Mouse (Mus musculus): ENCODE data around the gene Olfr304. TPM values are rescaled to one million over a fixed set of nuclear protein-coding genes. Genes with fewer than 3 reads are reported as not detected.
"Not testable (repeated sequence)": the region's sequence is repeated elsewhere in the genome, so short reads cannot be mapped to it uniquely, and the experiment has no call there.

Olfr304 gene
- polyA plus RNA-seq (2012; rRNA removed), result not detected in 2 replicates

- WGBS, result 56% methylated on average over 1 of the region's 1 CpGs
- no peak for DNase-seq (ENCODE audit: low read depth, low spot score)
Measured at GRCm38 (mm10) chr7:86386558-86386957, at the start of gene Olfr304. TSS of gene Olfr304 (minus strand) at chr7:86386658.

GRCm38 (mm10) chr7:86403546-86403945, 17.1 kb upstream of the Olfr304 start, which contains the start of gene Olfr301:
TSS of gene Olfr301 (plus strand) at chr7:86403846.
- DNase-seq (ENCODE audit: low read depth, low spot score), result no peak
- 77% methylated on average over 2 of the region's 2 CpGs for WGBS

GRCm38 (mm10) chr7:86397689-86398088, 11.2 kb upstream of the Olfr304 start, which contains the start of gene Olfr303:
TSS of gene Olfr303 (minus strand) at chr7:86397789.
- DNase-seq (ENCODE audit: low read depth, low spot score), result no peak

GRCm38 (mm10) chr7:86385769-86386168, 689 bp downstream of the Olfr304 start:
- 49% methylated on average over 3 of the region's 3 CpGs for WGBS

GRCm38 (mm10) chr7:86366828-86367227, 19.6 kb downstream of the Olfr304 start, which contains the start of gene Olfr305:
TSS of gene Olfr305 (minus strand) at chr7:86366928.
- no peak for DNase-seq (ENCODE audit: low read depth, low spot score)
- WGBS, result 82% methylated on average over 1 of the region's 1 CpGs

More at GRCm38 (mm10) chr7:86385769-86386168, 689 bp downstream of the Olfr304 start:
- DNase-seq (ENCODE audit: low read depth, low spot score), result no peak

- whole genome bisulfite sequencing, result 82% methylated on average over 9 of the region's 9 CpGs
- not testable (repeated sequence) for DNase-seq (ENCODE audit: low read depth, low spot score)
Measured at GRCm38 (mm10) chr7:86346296-86346695, 40.2 kb downstream of the Olfr304 start.

- no peak for DNase-seq (ENCODE audit: low read depth, low spot score)
- WGBS, result 67% methylated on average over 3 of the region's 3 CpGs
Measured at GRCm38 (mm10) chr7:86344253-86344652, 42.2 kb downstream of the Olfr304 start.

GRCm38 (mm10) chr7:86342881-86343565, 43.4 kb downstream of the Olfr304 start:
- DNase-seq (ENCODE audit: low read depth, low spot score), result no peak
- whole genome bisulfite sequencing, result 56% methylated on average over 14 of the region's 14 CpGs

GRCm38 (mm10) chr7:86337486-86337885, 49.0 kb downstream of the Olfr304 start, which contains the start of gene Olfr307:
TSS of gene Olfr307 (minus strand) at chr7:86337586.
- WGBS, result 61% methylated on average over 1 of the region's 1 CpGs

More at GRCm38 (mm10) chr7:86337486-86337885, 49.0 kb downstream of the Olfr304 start, which contains the start of gene Olfr307:
- DNase-seq (ENCODE audit: low read depth, low spot score), result no peak

Other genes with a start within 250 kb of the Olfr304 start
- not detected in 2 replicates for gene Vmn2r75, start 214.9 kb downstream of the Olfr304 start, polyA plus RNA-seq (2012; rRNA removed)
- not detected in 2 replicates for gene Vmn2r76, start 140.3 kb downstream of the Olfr304 start, polyA plus RNA-seq (2012; rRNA removed)
- gene Olfr310, start 109.5 kb downstream of the Olfr304 start, polyA plus RNA-seq (2012; rRNA removed), result not detected in 2 replicates
- not detected in 2 replicates for gene Olfr309, start 73.0 kb downstream of the Olfr304 start, polyA plus RNA-seq (2012; rRNA removed)
- not detected in 2 replicates for gene Olfr308, start 61.0 kb downstream of the Olfr304 start, polyA plus RNA-seq (2012; rRNA removed)
- not detected in 2 replicates for gene Olfr307, start 49.1 kb downstream of the Olfr304 start, polyA plus RNA-seq (2012; rRNA removed)
- not detected in 2 replicates for gene Olfr305, start 19.7 kb downstream of the Olfr304 start, polyA plus RNA-seq (2012; rRNA removed)
- not detected in 2 replicates for gene Olfr303, start 11.1 kb upstream of the Olfr304 start, polyA plus RNA-seq (2012; rRNA removed)
- not detected in 2 replicates for gene Olfr301, start 17.2 kb upstream of the Olfr304 start, polyA plus RNA-seq (2012; rRNA removed)
- gene Olfr299, start 73.3 kb upstream of the Olfr304 start, polyA plus RNA-seq (2012; rRNA removed), result not detected in 2 replicates
- gene Olfr298, start 105.8 kb upstream of the Olfr304 start, polyA plus RNA-seq (2012; rRNA removed), result not detected in 2 replicates
- gene Olfr297, start 133.3 kb upstream of the Olfr304 start, polyA plus RNA-seq (2012; rRNA removed), result not detected in 2 replicates
- not detected in 2 replicates for gene Olfr295, start 197.2 kb upstream of the Olfr304 start, polyA plus RNA-seq (2012; rRNA removed)
- gene Olfr294, start 230.0 kb upstream of the Olfr304 start, polyA plus RNA-seq (2012; rRNA removed), result not detected in 2 replicates